Mouse (Mus musculus): Measurements from ENCODE around the gene Atxn1. TPM values are rescaled to one million over a fixed set of nuclear protein-coding genes. Genes with fewer than 3 reads are reported as not detected.

The Atxn1 gene
- total RNA-seq, 2 experiments from 2014 or later: 117 to 121 TPM

GRCm38 (mm10) chr13:45502791-45503190 is 462.0 kb downstream of the Atxn1 start:
- no peak for DNase-seq (ENCODE audit: low spot score in 2 of 2)

GRCm38 (mm10) chr13:45499906-45500305 is 464.9 kb downstream of the Atxn1 start:
- DNase-seq (ENCODE audit: low spot score in 2 of 2): no peak

Data from layer of hippocampus, adult 18-20 months (tissue).